Mouse (Mus musculus) embryonic facial prominence, embryonic 10.5 days (tissue): ENCODE data around the gene Gnb1l. TPM values are rescaled to one million over a fixed set of nuclear protein-coding genes. Genes with fewer than 3 reads are reported as not detected.
A peak's percentile ranks its signal among the peaks of the same experiment; 100 is the strongest.

Experiments
- DNase-seq: peaks from one replicate; pipeline ENCODE4 v3.0.0-alpha.2; 2017; ENCODE audit warnings: low spot score
- H3K27ac ChIP-seq: fragments of 300-500 bp; sonication (generic); replicated peaks from 2 replicates; pipeline ENCODE4 v1.5.1; 2016; ENCODE audit warnings: mild to moderate bottlenecking
- H3K27me3 ChIP-seq: fragments of 300-500 bp; sonication (generic); replicated peaks from 2 replicates; pipeline ENCODE4 v1.6.1; 2016; ENCODE audit warnings: low read depth, mild to moderate bottlenecking; ENCODE audit not compliant: poor library complexity, severe bottlenecking
- H3K36me3 ChIP-seq: fragments of 300-500 bp; sonication (generic); replicated peaks from 2 replicates; pipeline ENCODE4 v1.6.1; 2016; ENCODE audit warnings: mild to moderate bottlenecking, moderate library complexity
- H3K4me1 ChIP-seq: fragments of 300-500 bp; sonication (generic); 2 replicates; pipeline ENCODE4 v1.6.1; 2016
- H3K4me3 ChIP-seq: fragments of 300-500 bp; sonication (generic); 2 replicates; pipeline ENCODE4 v1.5.1; 2016; ENCODE audit warnings: mild to moderate bottlenecking, moderate library complexity
- H3K9me3 ChIP-seq: fragments of 300-500 bp; sonication (generic); 2 replicates; pipeline ENCODE4 v1.6.1; 2016; ENCODE audit warnings: mild to moderate bottlenecking
- WGBS: fragments of 180-500 bp; shearing (Covaris S2); methylation state at CpG from one replicate; pipeline ENCODE4 v1.1.7; 2016; 5-methylcytosine and 5-hydroxymethylcytosine counted together
- polyA plus RNA-seq: library from polyadenylated mRNA; unstranded; fragments of >200 nt; fragmentation: Nextera tagmentation; extraction: Ambion mirVana; gene quantifications from 2 replicates; pipeline ENCODE4 v1.2.1, GENCODE M21; 2016

The Gnb1l gene
- polyA plus RNA-seq, 1 experiment from 2014 or later = 17.9 TPM

GRCm38 (mm10) chr16:18464271-18464670, 34.2 kb upstream of the Gnb1l start:
- peaks cover 48% of the 10 kb centered on the region for H3K4me1 ChIP-seq
- DNase-seq = no peak
- no peak overlapping the region for H3K4me3 ChIP-seq
- H3K27ac ChIP-seq = no peak overlapping the region
- 70% methylated on average over 3 of the region's 3 CpGs for WGBS
- H3K9me3 ChIP-seq = no peaks in the 10 kb centered on the region
- peaks cover 30% of the 10 kb centered on the region for H3K27me3 ChIP-seq
- peaks cover 7% of the 10 kb centered on the region for H3K36me3 ChIP-seq

GRCm38 (mm10) chr16:18470829-18471228, 27.7 kb upstream of the Gnb1l start:
- Histone ChIP-seq H3K27ac (no peak overlapping the region), H3K4me1 (peaks cover 19% of the 10 kb centered on the region), H3K36me3 (peaks cover 36% of the 10 kb centered on the region), H3K27me3 (no peaks in the 10 kb centered on the region), H3K4me3 (no peak overlapping the region), H3K9me3 (no peaks in the 10 kb centered on the region)
- DNase-seq = no peak
- 33% methylated on average over 1 of the region's 1 CpGs for WGBS

- Histone ChIP-seq H3K27ac (no peak overlapping the region), H3K4me1 (peaks cover 19% of the 10 kb centered on the region), H3K27me3 (no peaks in the 10 kb centered on the region), H3K36me3 (peaks cover 41% of the 10 kb centered on the region), H3K9me3 (no peaks in the 10 kb centered on the region), H3K4me3 (no peak overlapping the region)
- DNase-seq = no peak
- 79% methylated on average over 11 of the region's 11 CpGs for WGBS
These were observed 27.0 kb upstream of the Gnb1l start for GRCm38 (mm10) chr16:18471381-18471955.

- Histone ChIP-seq H3K9me3 (no peaks in the 10 kb centered on the region), H3K36me3 (peaks cover 41% of the 10 kb centered on the region), H3K4me1 (peaks cover 19% of the 10 kb centered on the region), H3K4me3 (no peak overlapping the region), H3K27me3 (no peaks in the 10 kb centered on the region), H3K27ac (no peak overlapping the region)
- DNase-seq = no peak
- WGBS = 85% methylated on average over 6 of the region's 6 CpGs
These were observed 26.5 kb upstream of the Gnb1l start for GRCm38 (mm10) chr16:18471976-18472375.

- peaks cover 41% of the 10 kb centered on the region for H3K36me3 ChIP-seq
- H3K27ac ChIP-seq = no peak overlapping the region
- 78% methylated on average over 4 of the region's 4 CpGs for whole genome bisulfite sequencing
- peaks cover 19% of the 10 kb centered on the region for H3K4me1 ChIP-seq
- H3K9me3 ChIP-seq = no peaks in the 10 kb centered on the region
- DNase-seq = no peak
- no peak overlapping the region for H3K4me3 ChIP-seq
- no peaks in the 10 kb centered on the region for H3K27me3 ChIP-seq
These were observed 26.1 kb upstream of the Gnb1l start for GRCm38 (mm10) chr16:18472416-18472815.

GRCm38 (mm10) chr16:18472976-18473375, 25.5 kb upstream of the Gnb1l start:
- WGBS = 91% methylated on average over 8 of the region's 8 CpGs
- Histone ChIP-seq H3K27ac (no peak overlapping the region), H3K4me1 (peaks cover 19% of the 10 kb centered on the region), H3K4me3 (no peak overlapping the region), H3K9me3 (no peaks in the 10 kb centered on the region), H3K36me3 (peaks cover 44% of the 10 kb centered on the region), H3K27me3 (no peaks in the 10 kb centered on the region)
- DNase-seq = no peak

GRCm38 (mm10) chr16:18474021-18474420, 24.5 kb upstream of the Gnb1l start:
- Histone ChIP-seq H3K9me3 (no peaks in the 10 kb centered on the region), H3K4me3 (no peak overlapping the region), H3K4me1 (peaks cover 19% of the 10 kb centered on the region), H3K36me3 (peaks cover 40% of the 10 kb centered on the region), H3K27ac (no peak overlapping the region), H3K27me3 (no peaks in the 10 kb centered on the region)
- 92% methylated on average over 2 of the region's 2 CpGs for WGBS
- no peak for DNase-seq

GRCm38 (mm10) chr16:18477996-18478395, 20.5 kb upstream of the Gnb1l start:
- DNase-seq = no peak
- Histone ChIP-seq H3K27ac (no peak overlapping the region), H3K36me3 (peaks cover 22% of the 10 kb centered on the region), H3K4me1 (peaks cover 19% of the 10 kb centered on the region), H3K4me3 (no peak overlapping the region), H3K9me3 (no peaks in the 10 kb centered on the region), H3K27me3 (no peaks in the 10 kb centered on the region)
- 68% methylated on average over 6 of the region's 6 CpGs for WGBS

GRCm38 (mm10) chr16:18479667-18480066, 18.8 kb upstream of the Gnb1l start:
- H3K9me3 ChIP-seq = no peaks in the 10 kb centered on the region
- WGBS = 41% methylated on average over 7 of the region's 7 CpGs
- peaks cover 33% of the 10 kb centered on the region for H3K4me1 ChIP-seq
- DNase-seq = no peak
- H3K27ac ChIP-seq = no peak overlapping the region
- H3K36me3 ChIP-seq = peaks cover 18% of the 10 kb centered on the region
- H3K27me3 ChIP-seq = no peaks in the 10 kb centered on the region
- no peak overlapping the region for H3K4me3 ChIP-seq

GRCm38 (mm10) chr16:18480933-18481485, 17.5 kb upstream of the Gnb1l start:
- no peaks in the 10 kb centered on the region for H3K9me3 ChIP-seq
- no peak for DNase-seq
- H3K4me1 ChIP-seq = peaks cover 38% of the 10 kb centered on the region
- H3K27ac ChIP-seq = no peak overlapping the region; the same call in 1 of the 2 replicates
- H3K36me3 ChIP-seq = peaks cover 6% of the 10 kb centered on the region; the same call in 1 of the 2 replicates
- H3K27me3 ChIP-seq = no peaks in the 10 kb centered on the region
- 63% methylated on average over 4 of the region's 4 CpGs for WGBS
- H3K4me3 ChIP-seq = no peak overlapping the region

GRCm38 (mm10) chr16:18482431-18482830, 16.1 kb upstream of the Gnb1l start:
- DNase-seq = no peak
- 90% methylated on average over 3 of the region's 3 CpGs for WGBS
- Histone ChIP-seq H3K27ac (no peak overlapping the region), H3K4me1 (peaks cover 38% of the 10 kb centered on the region), H3K27me3 (no peaks in the 10 kb centered on the region), H3K9me3 (no peaks in the 10 kb centered on the region), H3K36me3 (peaks cover 3% of the 10 kb centered on the region; the same call in 1 of the 2 replicates), H3K4me3 (no peak overlapping the region)

GRCm38 (mm10) chr16:18483839-18484238, 14.7 kb upstream of the Gnb1l start:
- Histone ChIP-seq H3K9me3 (no peaks in the 10 kb centered on the region), H3K4me3 (no peak overlapping the region), H3K27me3 (no peaks in the 10 kb centered on the region), H3K36me3 (no peaks in the 10 kb centered on the region; the same call in 1 of the 2 replicates), H3K27ac (no peak overlapping the region), H3K4me1 (peaks cover 38% of the 10 kb centered on the region)
- DNase-seq = no peak
- 54% methylated on average over 5 of the region's 5 CpGs for WGBS

- H3K4me3 ChIP-seq = no peak overlapping the region
- DNase-seq = no peak
- H3K4me1 ChIP-seq = peaks cover 34% of the 10 kb centered on the region
- H3K9me3 ChIP-seq = no peaks in the 10 kb centered on the region
- no peaks in the 10 kb centered on the region; the same call in 1 of the 2 replicates for H3K36me3 ChIP-seq
- no peaks in the 10 kb centered on the region for H3K27me3 ChIP-seq
- peak overlapping the region; percentile 63 for H3K27ac ChIP-seq
- WGBS = 11% methylated on average over 4 of the region's 4 CpGs
These were observed 14.1 kb upstream of the Gnb1l start for GRCm38 (mm10) chr16:18484386-18484785.
